Mouse (Mus musculus) kidney, postnatal 0 days (tissue): Measurements from ENCODE around the gene Luc7l2. TPM values are rescaled to one million over a fixed set of nuclear protein-coding genes. Genes with fewer than 3 reads are reported as not detected.

ENCODE experiments used
- ATAC-seq: fragments of 200-750 bp; cut with Nextera tagmentation; replicated peaks from 2 replicates; pipeline ENCODE4 v1.8.0; 2017; ENCODE audit warnings: low read depth, moderate number of reproducible peaks, moderate TSS enrichment, moderate library complexity; ENCODE audit not compliant: low FRiP score
- DNase-seq: peaks from one replicate; pipeline ENCODE4 v3.0.0-alpha.2; 2016; ENCODE audit warnings: low spot score
- H3K27ac ChIP-seq: fragments of 300-500 bp; sonication (generic); 2 replicates; pipeline ENCODE4 v1.5.1; 2014; ENCODE audit warnings: mild to moderate bottlenecking
- H3K27me3 ChIP-seq: fragments of 300-500 bp; sonication (generic); 2 replicates; pipeline ENCODE4 v1.6.1; 2014; ENCODE audit warnings: low read length, mixed read lengths; ENCODE audit not compliant: insufficient read depth
- H3K36me3 ChIP-seq: fragments of 300-500 bp; sonication (generic); 2 replicates; pipeline ENCODE4 v1.6.1; 2014; ENCODE audit warnings: low read length, mixed read lengths; ENCODE audit not compliant: insufficient read depth
- H3K4me1 ChIP-seq: fragments of 300-500 bp; sonication (generic); replicated peaks from 2 replicates; pipeline ENCODE4 v1.6.1; 2014; ENCODE audit warnings: antibody characterized with exemption, low read length, mixed read lengths; ENCODE audit not compliant: insufficient read depth
- H3K4me2 ChIP-seq: fragments of 300-500 bp; sonication (generic); 2 replicates; pipeline ENCODE4 v1.6.1; 2014; ENCODE audit warnings: mild to moderate bottlenecking, low read length, moderate library complexity, mixed read lengths
- H3K4me3 ChIP-seq: fragments of 300-500 bp; sonication (generic); replicated peaks from 2 replicates; pipeline ENCODE4 v1.5.1; 2014; ENCODE audit warnings: low read depth, low read length
- H3K9ac ChIP-seq: fragments of 300-500 bp; sonication (generic); 2 replicates; pipeline ENCODE4 v1.6.1; 2014; ENCODE audit warnings: low read depth, low read length
- H3K9me3 ChIP-seq: fragments of 300-500 bp; sonication (generic); replicated peaks from 2 replicates; pipeline ENCODE4 v1.6.1; 2016; ENCODE audit warnings: low read length, inconsistent platforms, mixed read lengths
- CTCF ChIP-seq: IDR thresholded peaks from 2 replicates; pipeline ENCODE4 v1.5.1; 2016; ENCODE audit warnings: antibody characterized with exemption, low read depth, mild to moderate bottlenecking, moderate library complexity
- WGBS: fragments of 180-500 bp; shearing (Covaris S2); extraction: QIAGEN DNeasy Blood & Tissue Kit; methylation state at CpG from one replicate; pipeline ENCODE4 v1.1.7; 2014; 5-methylcytosine and 5-hydroxymethylcytosine counted together
- polyA plus RNA-seq: library from polyadenylated mRNA; unstranded; fragments of >200 nt; fragmentation: Nextera tagmentation; extraction: Ambion mirVana; gene quantifications from 2 replicates; pipeline ENCODE4 v1.2.1, GENCODE M21; 2015

Gene Luc7l2
- polyA plus RNA-seq, 1 experiment from 2014 or later: 29.9 TPM

GRCm38 (mm10) chr6:38576096-38576495 lies 25.0 kb downstream of the Luc7l2 start:
- Histone ChIP-seq H3K9me3 (no peaks in the 10 kb centered on the region), H3K27me3 (no peaks in the 10 kb centered on the region), H3K36me3 (peaks cover 25% of the 10 kb centered on the region), H3K4me2 (no peak overlapping the region), H3K27ac (no peak overlapping the region), H3K4me1 (no peaks in the 10 kb centered on the region), H3K4me3 (no peak overlapping the region), H3K9ac (no peak overlapping the region)
- DNase-seq (no peak), ATAC-seq (no peak)
- TF ChIP-seq CTCF: no peak
- WGBS: 81% methylated on average over 2 of the region's 2 CpGs

GRCm38 (mm10) chr6:38580112-38580857 lies 29.2 kb downstream of the Luc7l2 start:
- no peak for TF ChIP-seq CTCF
- Histone ChIP-seq H3K4me1 (no peaks in the 10 kb centered on the region), H3K27ac (no peak overlapping the region), H3K4me2 (no peak overlapping the region), H3K27me3 (no peaks in the 10 kb centered on the region), H3K4me3 (no peak overlapping the region), H3K9me3 (no peaks in the 10 kb centered on the region), H3K9ac (no peak overlapping the region), H3K36me3 (peaks cover 24% of the 10 kb centered on the region; the same call in 1 of the 2 replicates)
- 92% methylated on average over 3 of the region's 3 CpGs for WGBS
- ATAC-seq: no peak
- no peak for DNase-seq

- no peak for TF ChIP-seq CTCF
- Histone ChIP-seq H3K9me3 (no peaks in the 10 kb centered on the region), H3K4me3 (no peak overlapping the region), H3K36me3 (peaks cover 32% of the 10 kb centered on the region; the same call in 1 of the 2 replicates), H3K27ac (no peak overlapping the region), H3K27me3 (no peaks in the 10 kb centered on the region), H3K4me1 (no peaks in the 10 kb centered on the region), H3K4me2 (no peak overlapping the region), H3K9ac (no peak overlapping the region)
- 86% methylated on average over 3 of the region's 3 CpGs for WGBS
- ATAC-seq (no peak), DNase-seq (no peak)
Observed at GRCm38 (mm10) chr6:38581711-38582110, 30.6 kb downstream of the Luc7l2 start.

GRCm38 (mm10) chr6:38597481-38597880 lies 46.3 kb downstream of the Luc7l2 start:
- H3K27ac ChIP-seq: no peak overlapping the region
- no peaks in the 10 kb centered on the region for H3K9me3 ChIP-seq
- TF ChIP-seq CTCF: peak; percentile 35
- no peak for DNase-seq
- H3K4me2 ChIP-seq: no peak overlapping the region
- H3K4me3 ChIP-seq: no peak overlapping the region
- H3K9ac ChIP-seq: no peak overlapping the region
- 89% methylated on average over 4 of the region's 4 CpGs for WGBS
- H3K27me3 ChIP-seq: no peaks in the 10 kb centered on the region
- H3K4me1 ChIP-seq: no peaks in the 10 kb centered on the region
- ATAC-seq: no peak
- H3K36me3 ChIP-seq: peaks cover 34% of the 10 kb centered on the region

GRCm38 (mm10) chr6:38609892-38610291 lies 58.8 kb downstream of the Luc7l2 start:
- DNase-seq (no peak), ATAC-seq (no peak)
- H3K4me3 ChIP-seq: no peak overlapping the region
- H3K9me3 ChIP-seq: no peaks in the 10 kb centered on the region
- no peak for TF ChIP-seq CTCF
- no peak overlapping the region for H3K4me2 ChIP-seq
- 74% methylated on average over 2 of the region's 2 CpGs for WGBS
- H3K27me3 ChIP-seq: no peaks in the 10 kb centered on the region
- 0 out of 2 replicates have a peak, but pooled peaks cover 17% of the 10 kb centered on the region for H3K36me3 ChIP-seq
- H3K4me1 ChIP-seq: no peaks in the 10 kb centered on the region
- no peak overlapping the region for H3K27ac ChIP-seq
- H3K9ac ChIP-seq: no peak overlapping the region

- no peak overlapping the region for H3K27ac ChIP-seq
- H3K27me3 ChIP-seq: no peaks in the 10 kb centered on the region
- TF ChIP-seq CTCF: no peak
- H3K9ac ChIP-seq: no peak overlapping the region
- peaks cover 16% of the 10 kb centered on the region for H3K36me3 ChIP-seq
- no peak overlapping the region for H3K4me3 ChIP-seq
- 0 out of 2 replicates have a peak, but pooled peaks cover 3% of the 10 kb centered on the region for H3K9me3 ChIP-seq
- no peak for ATAC-seq
- DNase-seq: no peak
- 96% methylated on average over 1 of the region's 1 CpGs for WGBS
- H3K4me2 ChIP-seq: no peak overlapping the region
- H3K4me1 ChIP-seq: no peaks in the 10 kb centered on the region
Observed at GRCm38 (mm10) chr6:38622406-38622805, 71.3 kb downstream of the Luc7l2 start.
